Mouse (Mus musculus): ENCODE data around the gene B230104I21Rik. TPM values are rescaled to one million over a fixed set of nuclear protein-coding genes. Genes with fewer than 3 reads are reported as not detected.

B230104I21Rik gene
- polyA plus RNA-seq (2015; fragmentation: Nextera tagmentation; extraction: Ambion mirVana), result not detected in 2 replicates

DNA sequence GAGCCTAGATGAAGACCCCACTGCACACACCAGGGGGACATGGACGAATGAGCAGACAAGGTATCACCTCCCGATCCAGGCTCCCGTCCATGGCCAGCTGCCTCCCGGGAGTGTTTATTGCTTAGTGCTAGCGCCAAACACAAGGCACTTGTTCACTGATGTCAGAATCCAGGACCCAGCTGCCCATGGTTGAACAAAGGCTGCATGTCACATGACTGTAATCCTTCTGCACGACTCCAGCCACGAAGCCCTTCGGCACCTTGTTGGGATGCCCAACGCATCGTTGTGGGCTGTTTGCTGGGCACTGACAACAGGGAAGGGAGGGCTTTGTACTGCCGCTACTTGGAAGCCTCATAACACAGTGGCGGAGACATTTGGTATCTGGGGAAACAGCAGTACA lies at the start of gene B230104I21Rik:
Gene B230104I21Rik (plus strand): TSS at position 367 of the 400 bp plus-strand sequence.
- H3K4me2 ChIP-seq (ENCODE audit: low read depth, low read length), result peak within 1 kb of the TSS; percentile 41
- H3K27me3 ChIP-seq (ENCODE audit: control insufficient read depth, insufficient read depth, low read depth, low read length), result no peaks in the 10 kb centered on the region
- no peaks in the 10 kb centered on the region for H3K9me3 ChIP-seq (replicated peaks; ENCODE audit: control insufficient read depth, low read length)
- no peaks in the 10 kb centered on the region for H3K4me1 ChIP-seq (ENCODE audit: control insufficient read depth, low read depth, low read length)
- H3K9ac ChIP-seq (ENCODE audit: low read depth, low read length), result 0 out of 2 replicates have a peak within 1 kb of the TSS, but pooled peaks have one; percentile 19
- WGBS (ENCODE audit: insufficient replicate concordance), result 75% methylated on average over 12 of the region's 12 CpGs
- H3K4me3 ChIP-seq (ENCODE audit: low read depth, low read length), result peak within 1 kb of the TSS; percentile 28; the same call in 1 of the 2 replicates
- no peak within 1 kb of the TSS for H3K27ac ChIP-seq (ENCODE audit: low read length)
- no peaks in the 10 kb centered on the region for H3K36me3 ChIP-seq (ENCODE audit: control insufficient read depth, insufficient read depth)
- no peak for ATAC-seq (ENCODE audit: low read depth)

DNA sequence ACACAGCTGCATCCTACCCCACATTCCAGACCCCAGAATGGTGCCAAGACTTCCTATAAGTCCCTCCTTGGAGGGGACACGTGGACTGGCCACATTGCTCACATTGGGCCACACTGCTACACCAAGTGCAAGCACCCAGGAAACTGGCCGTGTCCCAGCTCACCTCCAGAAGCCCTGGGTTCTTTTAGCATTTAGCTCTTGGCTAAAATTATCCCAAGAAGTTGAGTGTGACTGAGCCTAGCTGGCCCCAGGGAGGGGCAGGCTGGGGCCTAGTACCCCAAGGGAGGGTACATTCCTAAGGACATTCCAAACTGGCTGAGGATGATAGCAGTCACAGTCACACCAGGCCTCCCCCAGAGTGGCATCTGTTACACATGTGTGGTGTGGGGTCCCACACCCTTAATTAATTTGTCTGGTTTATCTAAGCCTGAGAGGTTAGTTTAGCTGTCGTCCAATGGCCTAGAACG lies 42.2 kb upstream of the B230104I21Rik start:
- no peaks in the 10 kb centered on the region for H3K9me3 ChIP-seq (replicated peaks; ENCODE audit: control insufficient read depth, low read length)
- peaks cover 2% of the 10 kb centered on the region for H3K27me3 ChIP-seq (ENCODE audit: control insufficient read depth, insufficient read depth, low read depth, low read length)
- H3K4me3 ChIP-seq (ENCODE audit: low read depth, low read length), result no peak overlapping the region
- 47% methylated on average over 4 of the region's 4 CpGs for WGBS (ENCODE audit: insufficient replicate concordance)
- peaks cover 4% of the 10 kb centered on the region for H3K4me1 ChIP-seq (ENCODE audit: control insufficient read depth, low read depth, low read length)
- H3K9ac ChIP-seq (ENCODE audit: low read depth, low read length), result no peak overlapping the region
- peak overlapping the region; percentile 76 for H3K27ac ChIP-seq (ENCODE audit: low read length)
- ATAC-seq (ENCODE audit: low read depth), result no peak
- H3K36me3 ChIP-seq (ENCODE audit: control insufficient read depth, insufficient read depth), result no peaks in the 10 kb centered on the region
- H3K4me2 ChIP-seq (ENCODE audit: low read depth, low read length), result no peak overlapping the region

DNA sequence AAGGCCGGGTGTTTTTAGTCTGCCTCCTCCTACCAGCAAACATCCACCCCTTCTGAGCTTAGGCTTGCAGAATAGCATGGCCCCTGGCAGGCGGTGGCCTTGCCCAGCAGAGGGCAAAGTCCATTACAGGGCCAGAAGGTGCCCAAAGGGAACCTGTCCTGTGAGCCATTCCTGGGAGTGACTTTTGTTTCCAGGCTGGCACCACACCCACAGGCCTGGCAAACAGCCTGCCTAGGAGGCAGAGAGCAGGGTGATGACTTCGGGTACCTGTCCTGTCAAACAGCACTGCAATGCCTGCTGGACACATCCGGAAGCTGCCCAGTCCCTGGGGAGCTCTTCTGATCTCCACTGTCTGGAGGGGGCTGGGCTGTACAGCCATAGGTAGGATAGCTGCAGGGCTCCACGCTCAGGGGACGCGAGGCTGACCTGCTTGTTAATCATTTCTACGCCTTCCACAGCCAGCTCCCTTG lies 41.6 kb upstream of the B230104I21Rik start:
- WGBS (ENCODE audit: insufficient replicate concordance), result 51% methylated on average over 8 of the region's 8 CpGs
- Histone ChIP-seq H3K4me3 (ENCODE audit: low read depth, low read length) (no peak overlapping the region), H3K4me1 (ENCODE audit: control insufficient read depth, low read depth, low read length) (peaks cover 4% of the 10 kb centered on the region), H3K27me3 (ENCODE audit: control insufficient read depth, insufficient read depth, low read depth, low read length) (peaks cover 7% of the 10 kb centered on the region), H3K27ac (ENCODE audit: low read length) (peak overlapping the region; percentile 76), H3K4me2 (ENCODE audit: low read depth, low read length) (0 out of 2 replicates have a peak overlapping the region, but pooled peaks have one; percentile 10), H3K9ac (ENCODE audit: low read depth, low read length) (no peak overlapping the region), H3K36me3 (ENCODE audit: control insufficient read depth, insufficient read depth) (no peaks in the 10 kb centered on the region), H3K9me3 (replicated peaks; ENCODE audit: control insufficient read depth, low read length) (no peaks in the 10 kb centered on the region)
- ATAC-seq (ENCODE audit: low read depth), result peak; percentile 83

DNA sequence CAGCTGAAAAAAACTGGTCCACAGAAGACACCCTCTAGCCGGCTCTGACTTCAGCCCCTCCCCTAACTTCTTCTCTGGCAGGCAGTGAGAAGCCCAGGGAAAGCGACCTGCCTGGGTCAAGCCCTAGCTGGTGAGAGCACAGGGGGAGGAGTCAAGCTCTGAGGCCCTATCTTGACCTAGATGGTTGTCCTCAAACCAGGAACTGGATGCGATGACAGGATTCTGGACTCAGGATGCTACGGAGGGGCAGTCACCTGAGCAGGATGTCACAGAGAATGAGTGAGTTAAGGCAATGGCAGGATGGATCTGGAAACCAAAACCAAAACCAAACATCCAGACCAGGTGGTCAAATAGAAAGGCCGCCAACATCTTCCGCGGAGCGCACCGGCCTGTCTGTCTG lies 38.2 kb upstream of the B230104I21Rik start:
- Histone ChIP-seq H3K27me3 (ENCODE audit: control insufficient read depth, insufficient read depth, low read depth, low read length) (peaks cover 24% of the 10 kb centered on the region), H3K9ac (ENCODE audit: low read depth, low read length) (no peak overlapping the region), H3K36me3 (ENCODE audit: control insufficient read depth, insufficient read depth) (no peaks in the 10 kb centered on the region), H3K9me3 (replicated peaks; ENCODE audit: control insufficient read depth, low read length) (no peaks in the 10 kb centered on the region), H3K4me3 (ENCODE audit: low read depth, low read length) (no peak overlapping the region), H3K4me2 (ENCODE audit: low read depth, low read length) (no peak overlapping the region), H3K4me1 (ENCODE audit: control insufficient read depth, low read depth, low read length) (peaks cover 4% of the 10 kb centered on the region), H3K27ac (ENCODE audit: low read length) (0 out of 2 replicates have a peak overlapping the region, but pooled peaks have one; percentile 15)
- peak; percentile 19; the same call in 1 of the 2 replicates for ATAC-seq (ENCODE audit: low read depth)
- WGBS (ENCODE audit: insufficient replicate concordance), result 24% methylated on average over 9 of the region's 9 CpGs

DNA sequence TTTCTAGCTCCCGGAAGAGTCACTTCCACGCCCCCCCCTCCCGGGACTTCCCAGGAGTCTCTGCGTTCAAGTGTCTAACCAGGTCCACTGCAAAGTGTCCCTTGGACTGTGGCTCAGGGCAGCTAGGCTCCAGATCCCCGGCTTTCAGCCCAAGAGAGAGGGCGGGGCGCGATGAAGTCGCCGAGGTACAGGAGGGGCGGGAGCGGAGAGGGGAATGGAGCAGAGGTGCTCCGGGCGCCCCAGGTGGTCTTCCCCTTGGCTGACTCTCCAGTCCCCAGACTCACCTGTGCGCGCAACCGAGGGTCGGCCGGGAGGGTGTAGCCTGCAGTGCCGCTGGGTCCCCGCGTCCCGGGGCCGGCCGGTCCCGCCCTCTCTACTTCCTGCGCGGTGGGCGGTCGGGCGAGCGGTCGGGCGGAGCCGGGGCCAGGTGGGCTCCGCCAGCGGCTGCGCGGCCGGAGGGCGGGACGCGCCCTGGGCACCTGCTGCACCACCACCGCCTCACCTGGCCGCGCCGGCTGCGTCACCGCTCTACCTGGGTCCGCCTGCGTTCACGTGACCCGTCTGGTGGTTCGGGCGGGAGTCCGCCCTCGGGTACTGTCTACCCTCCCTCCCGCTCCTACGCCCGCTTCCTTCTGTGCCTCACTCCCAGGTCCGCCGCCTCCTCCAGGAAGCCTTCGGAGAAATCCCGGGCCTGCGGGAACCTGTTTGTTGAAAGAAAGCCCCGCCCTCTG lies 36.2 kb upstream of the B230104I21Rik start:
- ATAC-seq (ENCODE audit: low read depth), result peak; percentile 58
- Histone ChIP-seq H3K4me3 (ENCODE audit: low read depth, low read length) (peak overlapping the region; percentile 57), H3K9me3 (replicated peaks; ENCODE audit: control insufficient read depth, low read length) (no peaks in the 10 kb centered on the region), H3K4me2 (ENCODE audit: low read depth, low read length) (peak overlapping the region; percentile 49), H3K9ac (ENCODE audit: low read depth, low read length) (no peak overlapping the region; the same call in 1 of the 2 replicates), H3K27me3 (ENCODE audit: control insufficient read depth, insufficient read depth, low read depth, low read length) (peaks cover 24% of the 10 kb centered on the region), H3K27ac (ENCODE audit: low read length) (no peak overlapping the region; the same call in 1 of the 2 replicates), H3K4me1 (ENCODE audit: control insufficient read depth, low read depth, low read length) (no peaks in the 10 kb centered on the region; the same call in none of the 2 replicates), H3K36me3 (ENCODE audit: control insufficient read depth, insufficient read depth) (no peaks in the 10 kb centered on the region)
- WGBS (ENCODE audit: insufficient replicate concordance), result 1% methylated on average over 45 of the region's 66 CpGs

DNA sequence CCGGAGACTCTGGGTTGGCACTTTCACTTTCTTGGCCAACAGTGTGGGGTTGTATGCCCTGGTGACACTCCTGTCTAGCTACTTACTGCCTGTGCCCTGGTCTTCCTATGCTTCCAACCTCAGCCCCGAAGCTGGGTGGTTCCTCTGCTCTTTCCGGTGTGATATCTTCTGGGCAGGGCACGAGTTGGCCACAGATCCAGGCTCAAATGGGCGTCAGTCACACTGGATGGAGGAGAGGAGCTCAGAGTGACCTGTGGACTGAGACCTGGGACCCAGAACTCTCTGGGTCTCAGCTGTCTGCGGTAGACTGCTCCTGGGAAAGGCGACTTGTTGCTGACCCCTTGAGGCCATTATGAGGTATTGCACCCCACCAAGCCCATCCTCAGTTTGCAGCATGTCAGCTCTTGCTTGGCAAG lies 34.5 kb upstream of the B230104I21Rik start, which contains the start of gene Arhgef16:
Gene Arhgef16 (minus strand): TSS at position 211 of the 416 bp plus-strand sequence.
- Histone ChIP-seq H3K27me3 (ENCODE audit: control insufficient read depth, insufficient read depth, low read depth, low read length) (peaks cover 24% of the 10 kb centered on the region), H3K9ac (ENCODE audit: low read depth, low read length) (no peak within 1 kb of the TSS)
- WGBS (ENCODE audit: insufficient replicate concordance), result 13% methylated on average over 7 of the region's 7 CpGs

DNA sequence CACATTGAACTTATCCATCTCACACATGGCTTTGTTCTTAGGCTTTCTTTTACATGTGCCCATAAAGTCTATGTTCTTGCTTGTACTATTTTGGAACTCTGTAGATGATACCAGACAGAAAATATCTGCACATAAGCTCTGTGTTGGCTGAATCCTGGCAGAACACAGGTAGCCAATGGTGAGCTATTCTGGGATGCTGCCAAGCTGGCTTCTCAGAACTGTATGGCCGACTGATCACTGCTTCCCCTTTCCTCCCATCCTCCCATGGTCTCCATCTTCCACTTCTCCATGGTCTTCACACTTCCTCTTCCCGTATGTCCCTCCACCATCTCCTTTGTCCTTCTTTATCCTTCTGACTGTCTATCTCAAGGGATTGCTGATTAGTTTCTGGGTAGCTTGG lies 26.8 kb upstream of the B230104I21Rik start:
- H3K9ac ChIP-seq (ENCODE audit: low read depth, low read length), result no peak overlapping the region
- H3K4me2 ChIP-seq (ENCODE audit: low read depth, low read length), result no peak overlapping the region
- no peaks in the 10 kb centered on the region for H3K36me3 ChIP-seq (ENCODE audit: control insufficient read depth, insufficient read depth)
- WGBS (ENCODE audit: insufficient replicate concordance), result 45% methylated on average over 2 of the region's 2 CpGs
- no peaks in the 10 kb centered on the region for H3K9me3 ChIP-seq (replicated peaks; ENCODE audit: control insufficient read depth, low read length)
- H3K4me3 ChIP-seq (ENCODE audit: low read depth, low read length), result no peak overlapping the region
- no peak overlapping the region for H3K27ac ChIP-seq (ENCODE audit: low read length)
- no peak for ATAC-seq (ENCODE audit: low read depth)
- H3K27me3 ChIP-seq (ENCODE audit: control insufficient read depth, insufficient read depth, low read depth, low read length), result no peaks in the 10 kb centered on the region
- H3K4me1 ChIP-seq (ENCODE audit: control insufficient read depth, low read depth, low read length), result no peaks in the 10 kb centered on the region

More for the DNA sequence above, 34.5 kb upstream of the B230104I21Rik start, which contains the start of gene Arhgef16:
- no peaks in the 10 kb centered on the region for H3K9me3 ChIP-seq (replicated peaks; ENCODE audit: control insufficient read depth, low read length)
- H3K27ac ChIP-seq (ENCODE audit: low read length), result no peak within 1 kb of the TSS
- H3K36me3 ChIP-seq (ENCODE audit: control insufficient read depth, insufficient read depth), result no peaks in the 10 kb centered on the region
- no peaks in the 10 kb centered on the region; the same call in 1 of the 2 replicates for H3K4me1 ChIP-seq (ENCODE audit: control insufficient read depth, low read depth, low read length)
- no peak within 1 kb of the TSS for H3K4me3 ChIP-seq (ENCODE audit: low read depth, low read length)
- no peak within 1 kb of the TSS for H3K4me2 ChIP-seq (ENCODE audit: low read depth, low read length)
- ATAC-seq (ENCODE audit: low read depth), result peak; percentile 50

DNA sequence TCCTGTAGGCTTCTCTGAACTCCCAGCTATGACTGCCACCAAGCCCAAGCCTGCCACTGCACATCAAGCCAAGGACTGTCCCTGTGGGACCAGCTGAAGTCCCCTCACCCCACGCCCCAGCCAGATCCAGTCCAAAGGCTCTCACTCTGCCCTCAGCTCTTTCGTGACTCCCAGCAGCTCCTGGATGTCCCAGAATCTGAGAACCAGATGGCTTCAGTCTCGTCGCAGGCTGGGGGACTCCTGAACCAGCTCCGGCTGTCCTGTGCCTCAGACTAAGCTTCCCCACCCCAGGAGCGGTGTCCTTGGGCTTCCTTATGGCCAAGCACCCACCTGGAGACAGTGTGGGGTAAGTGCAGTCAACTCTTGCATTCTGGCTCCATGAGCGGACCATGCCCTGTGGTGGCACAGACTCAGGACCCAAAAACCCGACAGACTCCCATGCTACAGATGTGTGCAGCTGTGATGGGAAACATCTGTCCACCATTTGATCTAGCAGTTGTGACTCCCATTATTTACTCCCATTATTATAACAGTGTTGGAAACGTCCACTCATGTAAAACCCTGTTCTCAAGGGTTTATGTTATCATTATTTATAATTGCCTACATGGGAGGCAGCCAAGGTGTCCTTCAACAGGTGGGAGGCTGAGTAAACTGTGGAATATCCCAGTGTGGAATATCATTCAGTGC lies 25.2 kb upstream of the B230104I21Rik start:
- 51% methylated on average over 9 of the region's 9 CpGs for WGBS (ENCODE audit: insufficient replicate concordance)
- H3K4me2 ChIP-seq (ENCODE audit: low read depth, low read length), result no peak overlapping the region
- no peak for ATAC-seq (ENCODE audit: low read depth)
- H3K27ac ChIP-seq (ENCODE audit: low read length), result no peak overlapping the region
- H3K9ac ChIP-seq (ENCODE audit: low read depth, low read length), result no peak overlapping the region
- H3K4me3 ChIP-seq (ENCODE audit: low read depth, low read length), result no peak overlapping the region
- no peaks in the 10 kb centered on the region for H3K27me3 ChIP-seq (ENCODE audit: control insufficient read depth, insufficient read depth, low read depth, low read length)
- H3K4me1 ChIP-seq (ENCODE audit: control insufficient read depth, low read depth, low read length), result no peaks in the 10 kb centered on the region
- H3K36me3 ChIP-seq (ENCODE audit: control insufficient read depth, insufficient read depth), result no peaks in the 10 kb centered on the region
- H3K9me3 ChIP-seq (replicated peaks; ENCODE audit: control insufficient read depth, low read length), result no peaks in the 10 kb centered on the region
